Mouse (Mus musculus) MEL (cell line): Measurements from ENCODE around the gene Vgll4. TPM values are rescaled to one million over a fixed set of nuclear protein-coding genes. Genes with fewer than 3 reads are reported as not detected.

Experiments used
- DNase-seq: peaks from one replicate; pipeline ENCODE4 v3.0.0; 2011; ENCODE audit warnings: low read depth, low spot score
- H3K27ac ChIP-seq: 2 replicates; pipeline ENCODE4 v1.5.1; 2012; ENCODE audit warnings: low read depth, mild to moderate bottlenecking, control low read depth, low read length, moderate library complexity; ENCODE audit not compliant: control insufficient read depth
- H3K27me3 ChIP-seq, 2 experiments: fragments of 150-350 bp in 1 of 2; sonication (generic) in 1 of 2; 2 replicates each; pipeline ENCODE4 v1.6.1; 2012; ENCODE audit warnings: low read length in 2 of 2, mild to moderate bottlenecking in 2 of 2, improper control_type of control experiment in 1 of 2, moderate library complexity in 1 of 2; ENCODE audit not compliant: insufficient read depth in 2 of 2, control insufficient read depth in 1 of 2
- H3K36me3 ChIP-seq, 2 experiments: 2 replicates each; pipeline ENCODE4 v1.6.1; 2012 to 2014; ENCODE audit warnings: low read length in 2 of 2, improper control_type of control experiment in 1 of 2, inconsistent platforms in 1 of 2, mild to moderate bottlenecking in 1 of 2; ENCODE audit not compliant: insufficient read depth in 2 of 2, control insufficient read depth in 1 of 2
- H3K4me1 ChIP-seq, 2 experiments: fragments of 150-350 bp in 1 of 2; sonication (generic) in 1 of 2; 2 replicates each; pipeline ENCODE4 v1.6.1; 2012; ENCODE audit warnings: low read length in 2 of 2, improper control_type of control experiment in 1 of 2, mild to moderate bottlenecking in 1 of 2; ENCODE audit not compliant: insufficient read depth in 2 of 2, control insufficient read depth in 1 of 2
- H3K4me3 ChIP-seq, 2 experiments: fragments of 150-350 bp in 1 of 2; sonication (generic) in 1 of 2; 2 replicates each; pipeline ENCODE4 v1.5.1; 2012; ENCODE audit warnings: low read depth in 2 of 2, low read length in 2 of 2, mild to moderate bottlenecking in 2 of 2, moderate library complexity in 2 of 2, control low read depth in 1 of 2, improper control_type of control experiment in 1 of 2; ENCODE audit not compliant: control insufficient read depth in 1 of 2, insufficient read depth in 1 of 2
- H3K79me2 ChIP-seq: 2 replicates; pipeline ENCODE4 v1.6.1; 2012; ENCODE audit warnings: mild to moderate bottlenecking, low read length, moderate library complexity; ENCODE audit not compliant: control insufficient read depth, poor library complexity, insufficient read depth
- H3K9ac ChIP-seq: 2 replicates; pipeline ENCODE4 v1.6.1; 2012; ENCODE audit warnings: low read depth, mild to moderate bottlenecking, control low read depth, low read length, moderate library complexity; ENCODE audit not compliant: control insufficient read depth, poor library complexity, severe bottlenecking
- H3K9me3 ChIP-seq: fragments of 150-350 bp; sonication (generic); replicated peaks from 2 replicates; pipeline ENCODE4 v1.6.1; 2012; ENCODE audit warnings: mild to moderate bottlenecking, low read length, improper control_type of control experiment, moderate library complexity; ENCODE audit not compliant: insufficient read depth
- BHLHE40 ChIP-seq: IDR thresholded peaks from 2 replicates; pipeline ENCODE4 v1.6.1; 2012; ENCODE audit warnings: low read depth, mild to moderate bottlenecking, inconsistent platforms, low read length, improper control_type of control experiment, borderline replicate concordance
- CHD1 ChIP-seq: IDR thresholded peaks from 2 replicates; pipeline ENCODE4 v1.6.1; 2012; ENCODE audit warnings: low read depth, mild to moderate bottlenecking, inconsistent platforms, low read length, improper control_type of control experiment
- E2F4 ChIP-seq: IDR thresholded peaks from 2 replicates; pipeline ENCODE4 v1.6.1; 2011; ENCODE audit warnings: low read depth, low read length, improper control_type of control experiment, borderline replicate concordance
- ELF1 ChIP-seq: IDR thresholded peaks from 2 replicates; pipeline ENCODE4 v1.6.1; 2014; ENCODE audit warnings: low read depth, mild to moderate bottlenecking, inconsistent platforms, low read length, improper control_type of control experiment, moderate library complexity
- EP300 ChIP-seq, 2 experiments: IDR thresholded peaks; 2 replicates each; pipeline ENCODE4 v1.6.1; 2011; ENCODE audit warnings: improper control_type of control experiment in 2 of 2, low read length in 2 of 2, low read depth in 1 of 2, mild to moderate bottlenecking in 1 of 2
- ETS1 ChIP-seq: IDR thresholded peaks from 2 replicates; pipeline ENCODE4 v1.6.1; 2012; ENCODE audit warnings: low read depth, mild to moderate bottlenecking, inconsistent platforms, low read length, improper control_type of control experiment, moderate library complexity
- GABPA ChIP-seq: IDR thresholded peaks from 2 replicates; pipeline ENCODE4 v1.6.1; 2012; ENCODE audit warnings: low read depth, mild to moderate bottlenecking, inconsistent platforms, low read length, improper control_type of control experiment, moderate library complexity
- HCFC1 ChIP-seq: IDR thresholded peaks from 2 replicates; pipeline ENCODE4 v1.6.1; 2012; ENCODE audit warnings: low read depth, mild to moderate bottlenecking, inconsistent platforms, low read length, improper control_type of control experiment, moderate library complexity
- MAX ChIP-seq: IDR thresholded peaks from 2 replicates; pipeline ENCODE4 v1.6.1; 2011; ENCODE audit warnings: low read length, improper control_type of control experiment
- MAZ ChIP-seq: IDR thresholded peaks from 2 replicates; pipeline ENCODE4 v1.6.1; 2012; ENCODE audit warnings: low read depth, mild to moderate bottlenecking, inconsistent platforms, low read length, improper control_type of control experiment
- MYB ChIP-seq: IDR thresholded peaks from 2 replicates; pipeline ENCODE4 v1.6.1; 2011; ENCODE audit warnings: mild to moderate bottlenecking, low read depth, low read length, improper control_type of control experiment
- MYC ChIP-seq: IDR thresholded peaks from 2 replicates; pipeline ENCODE4 v1.6.1; 2011; ENCODE audit warnings: low read depth, mild to moderate bottlenecking, low read length, improper control_type of control experiment, moderate library complexity
- POLR2AphosphoS2 ChIP-seq: IDR thresholded peaks from 2 replicates; pipeline ENCODE4 v1.6.1; 2011; ENCODE audit warnings: low read length, improper control_type of control experiment
- POLR2AphosphoS5 ChIP-seq: IDR thresholded peaks from 2 replicates; pipeline ENCODE4 v1.6.1; 2012; ENCODE audit warnings: low read depth, borderline replicate concordance, mild to moderate bottlenecking, inconsistent platforms, low read length, moderate library complexity, mixed read lengths
- RAD21 ChIP-seq: IDR thresholded peaks from 2 replicates; pipeline ENCODE4 v1.6.1; 2011; ENCODE audit warnings: mild to moderate bottlenecking, low read depth, low read length, improper control_type of control experiment
- SMC3 ChIP-seq: IDR thresholded peaks from 2 replicates; pipeline ENCODE4 v1.6.1; 2011; ENCODE audit warnings: low read depth, low read length, improper control_type of control experiment
- USF2 ChIP-seq, 2 experiments: IDR thresholded peaks; 2 replicates each; pipeline ENCODE4 v1.6.1; 2011 to 2012; ENCODE audit warnings: improper control_type of control experiment in 2 of 2, low read length in 2 of 2, borderline replicate concordance in 1 of 2, inconsistent platforms in 1 of 2, low read depth in 1 of 2, mild to moderate bottlenecking in 1 of 2; ENCODE audit not compliant: insufficient read depth in 1 of 2
- ZC3H11A ChIP-seq: IDR thresholded peaks from 2 replicates; pipeline ENCODE4 v1.6.1; 2012; ENCODE audit warnings: low read depth, mild to moderate bottlenecking, inconsistent platforms, low read length, improper control_type of control experiment
- polyA plus RNA-seq, 2 experiments: library from polyadenylated mRNA; stranded (reverse) in 1 of 2; unstranded in 1 of 2; fragments of >175 nt in 1 of 2; fragments of >200 nt in 1 of 2; gene quantifications; 2 replicates each; pipeline versions ENCODE4 v1.2.1 to v1.2.4; 2012; ENCODE audit warnings: low replicate concordance in 2 of 2, low read depth in 1 of 2; ENCODE audit not compliant: insufficient read length in 2 of 2, insufficient read depth in 1 of 2, missing spikeins in 1 of 2
- total RNA-seq: library from RNA; depleted of rRNA; stranded (reverse); fragments of 300-350 nt; gene quantifications from 2 replicates; pipeline ENCODE4 v1.2.3, GENCODE M21; 2012

Vgll4 gene
- total and polyA plus RNA-seq, 3 experiments: 18.1 to 21.5 TPM; not detected in 1

DNA sequence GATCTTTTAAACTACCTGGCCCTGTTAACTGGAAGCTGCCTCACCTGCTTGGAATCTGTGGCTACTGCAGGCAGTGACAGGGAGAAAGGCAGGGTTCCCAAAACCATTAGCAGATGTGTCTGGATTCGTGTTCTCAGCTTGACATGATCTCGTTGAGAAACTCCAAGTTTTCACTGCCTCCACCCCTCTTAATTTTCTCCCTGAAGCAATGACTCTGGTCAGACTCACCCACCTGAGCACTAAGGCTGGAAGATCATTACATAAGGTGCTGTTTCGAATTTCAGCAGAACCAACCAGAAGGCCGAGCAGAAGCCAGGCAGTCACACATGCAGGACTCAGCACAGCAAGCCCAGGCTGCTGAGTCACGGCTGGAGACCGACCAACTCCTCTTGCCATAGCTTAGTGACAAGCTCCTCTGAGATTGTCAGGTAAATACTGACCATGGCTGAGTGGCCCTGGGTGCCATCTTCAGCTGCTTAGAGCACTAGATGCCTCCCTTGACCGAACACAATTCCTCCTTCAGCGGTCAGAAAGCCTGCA, 35.6 kb upstream of the Vgll4 start:
- H3K36me3 ChIP-seq: peaks cover 0 to 3% of the 10 kb centered on the region in 2 experiments; a peak in 1 of 4 replicates
- no peak overlapping the region for H3K27ac ChIP-seq

DNA sequence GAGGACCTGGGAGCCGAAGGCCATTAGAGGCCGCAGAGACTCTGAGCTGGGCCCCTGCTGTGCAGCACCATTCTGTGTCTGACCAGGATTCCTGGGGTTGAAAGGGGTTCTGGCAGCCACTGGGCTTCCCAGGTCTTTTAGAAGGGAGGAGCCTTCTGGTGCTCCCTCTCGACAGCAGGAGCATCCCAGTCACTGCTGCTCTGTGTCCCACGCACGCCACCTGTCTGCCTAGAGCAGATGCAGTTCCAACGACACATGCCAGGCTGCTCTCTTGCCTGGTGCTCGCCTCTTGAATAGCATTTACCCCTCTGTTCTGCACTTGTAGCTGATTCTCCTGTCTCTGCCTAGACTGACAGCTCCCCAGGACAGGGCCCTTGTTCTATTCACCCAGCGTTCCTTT, 34.8 kb upstream of the Vgll4 start:
- Histone ChIP-seq H3K27me3 (no peaks in the 10 kb centered on the region), H3K4me3 (no peak overlapping the region), H3K9ac (no peak overlapping the region), H3K9me3 (no peaks in the 10 kb centered on the region), H3K36me3 (peaks cover 0 to 3% of the 10 kb centered on the region in 2 experiments; a peak in 1 of 4 replicates), H3K27ac (no peak overlapping the region), H3K4me1 (peaks cover 0 to 4% of the 10 kb centered on the region in 2 experiments; a peak in 1 of 4 replicates), H3K79me2 (no peaks in the 10 kb centered on the region)
- TF ChIP-seq HCFC1: no peak
- no peak for TF ChIP-seq POLR2AphosphoS5
- no peak for TF ChIP-seq ZC3H11A
- no peak for TF ChIP-seq MYB
- TF ChIP-seq E2F4: no peak
- no peak for TF ChIP-seq POLR2AphosphoS2
- TF ChIP-seq MAZ: no peak
- TF ChIP-seq MAX: no peak
- TF ChIP-seq EP300 (IDR thresholded peaks at IDR 0.05; ENCODE audit: low read depth in 1 of 2, low read length in 2 of 2): no peak
- DNase-seq: no peak

More for the DNA sequence above, 35.6 kb upstream of the Vgll4 start:
- H3K27me3 ChIP-seq: no peaks in the 10 kb centered on the region
- TF ChIP-seq POLR2AphosphoS5: no peak
- H3K79me2 ChIP-seq: no peaks in the 10 kb centered on the region
- H3K4me3 ChIP-seq: no peak overlapping the region
- DNase-seq: no peak
- no peaks in the 10 kb centered on the region for H3K9me3 ChIP-seq
- no peak overlapping the region for H3K9ac ChIP-seq
- H3K4me1 ChIP-seq: peaks cover 0 to 4% of the 10 kb centered on the region in 2 experiments; a peak in 1 of 4 replicates

DNA sequence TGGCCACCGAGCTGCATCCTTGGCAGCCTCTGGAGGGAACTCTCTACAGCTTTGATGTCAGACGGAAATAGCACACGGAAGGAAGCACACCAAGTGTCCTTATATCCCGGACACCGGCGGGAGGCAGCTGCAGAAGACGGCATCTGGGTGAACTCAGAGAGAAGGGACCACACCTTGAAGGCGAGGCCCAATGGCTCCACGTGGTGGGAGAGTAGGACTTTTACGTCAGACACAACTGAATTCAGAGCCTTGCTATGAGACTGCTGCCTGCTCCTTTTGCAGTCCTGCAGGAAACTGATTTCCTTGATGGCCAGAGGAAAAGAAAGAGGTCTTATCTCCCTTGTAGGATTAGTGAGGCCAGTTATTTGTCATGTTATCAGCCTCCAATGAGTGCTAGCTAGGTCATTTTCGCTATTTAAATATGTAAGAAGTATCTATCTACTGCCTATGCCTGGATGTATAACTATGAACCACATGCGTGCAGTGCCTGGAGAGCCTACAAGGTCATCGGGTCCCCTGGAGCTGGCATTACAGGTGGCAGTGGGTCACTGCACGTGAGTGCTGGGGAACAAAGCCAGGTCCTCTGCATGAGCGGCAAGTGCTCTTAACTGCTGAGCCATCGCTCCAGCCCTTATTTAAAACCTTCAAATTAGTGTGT, 28.7 kb upstream of the Vgll4 start:
- TF ChIP-seq MAZ: no peak
- TF ChIP-seq ELF1: no peak
- no peak for TF ChIP-seq BHLHE40
- TF ChIP-seq SMC3: no peak
- TF ChIP-seq POLR2AphosphoS5: no peak
- TF ChIP-seq GABPA: no peak
- TF ChIP-seq E2F4: no peak
- no peak for TF ChIP-seq MYC
- TF ChIP-seq HCFC1: no peak
- no peak for TF ChIP-seq RAD21
- no peak for TF ChIP-seq EP300 (IDR thresholded peaks at IDR 0.05; ENCODE audit: low read depth in 1 of 2, low read length in 2 of 2)
- no peak for TF ChIP-seq USF2 (IDR thresholded peaks at IDR 0.05; ENCODE audit: borderline replicate concordance in 1 of 2, insufficient read depth in 1 of 2, low read depth in 1 of 2, low read length in 2 of 2)
- TF ChIP-seq CHD1: no peak
- no peak for TF ChIP-seq ETS1
- TF ChIP-seq, all 39 proteins: peak for 0
- Histone ChIP-seq H3K9me3 (no peaks in the 10 kb centered on the region), H3K79me2 (no peaks in the 10 kb centered on the region), H3K27me3 (no peaks in the 10 kb centered on the region), H3K4me1 (no peaks in the 10 kb centered on the region), H3K4me3 (no peak overlapping the region), H3K27ac (no peak overlapping the region), H3K9ac (no peak overlapping the region), H3K36me3 (no peaks in the 10 kb centered on the region)
- DNase-seq: no peak
